Mouse (Mus musculus) telencephalon, adult 2 months (tissue): ENCODE results near the gene Efna3.

Experiments
- DNase-seq: peaks from one replicate; pipeline ENCODE4 v3.0.0-alpha.2; 2011; ENCODE audit warnings: low read depth, low spot score

The Efna3 gene

GRCm38 (mm10) chr3:89337721-89338578 is 15.2 kb upstream of the Efna3 start, which contains the start of gene Efna4:
Efna4 (minus strand) TSS chr3:89338028.
- DNase-seq, result no peak

- DNase-seq, result no peak
Measured at GRCm38 (mm10) chr3:89337062-89337720, 14.4 kb upstream of the Efna3 start.

GRCm38 (mm10) chr3:89336529-89336928 is 13.8 kb upstream of the Efna3 start:
- no peak for DNase-seq

- DNase-seq, result no peak
Measured at GRCm38 (mm10) chr3:89333053-89333452, 10.3 kb upstream of the Efna3 start.

GRCm38 (mm10) chr3:89332476-89332875 is 9.7 kb upstream of the Efna3 start:
- DNase-seq, result no peak

- no peak for DNase-seq
Measured at GRCm38 (mm10) chr3:89332013-89332412, 9.2 kb upstream of the Efna3 start.

- no peak for DNase-seq
Measured at GRCm38 (mm10) chr3:89331561-89331960, 8.8 kb upstream of the Efna3 start.

- no peak for DNase-seq
Measured at GRCm38 (mm10) chr3:89330948-89331347, 8.2 kb upstream of the Efna3 start.

- DNase-seq, result no peak
Measured at GRCm38 (mm10) chr3:89330346-89330745, 7.6 kb upstream of the Efna3 start.

- DNase-seq, result no peak
Measured at GRCm38 (mm10) chr3:89328623-89329022, 5.9 kb upstream of the Efna3 start.

- no peak for DNase-seq
Measured at GRCm38 (mm10) chr3:89327371-89327870, 4.7 kb upstream of the Efna3 start.

GRCm38 (mm10) chr3:89325882-89326281 is 3.1 kb upstream of the Efna3 start:
- no peak for DNase-seq

GRCm38 (mm10) chr3:89322131-89322500 is 649 bp downstream of the Efna3 start:
- no peak for DNase-seq

GRCm38 (mm10) chr3:89321183-89322130 is 1.3 kb downstream of the Efna3 start:
- no peak for DNase-seq

- no peak for DNase-seq
Measured at GRCm38 (mm10) chr3:89320581-89321182, 2.1 kb downstream of the Efna3 start.

- no peak for DNase-seq
Measured at GRCm38 (mm10) chr3:89319591-89320350, 3.0 kb downstream of the Efna3 start.

- no peak for DNase-seq
Measured at GRCm38 (mm10) chr3:89318971-89319590, 3.7 kb downstream of the Efna3 start.

- no peak for DNase-seq
Measured at GRCm38 (mm10) chr3:89318316-89318715, 4.4 kb downstream of the Efna3 start.

- DNase-seq, result no peak
Measured at GRCm38 (mm10) chr3:89317246-89317645, 5.5 kb downstream of the Efna3 start.

GRCm38 (mm10) chr3:89316833-89317232 is 5.9 kb downstream of the Efna3 start:
- peak; percentile 77 for DNase-seq
